Mouse (Mus musculus) heart, postnatal 4 days (tissue): ENCODE data around the gene Tmem161a. TPM values are rescaled to one million over a fixed set of nuclear protein-coding genes. Genes with fewer than 3 reads are reported as not detected.

Experiments
- DNase-seq: peaks from one replicate; pipeline ENCODE4 v3.0.0; 2021
- total RNA-seq, 2 experiments: library from RNA; stranded (reverse); gene quantifications; 2 replicates each; pipeline ENCODE4 v1.2.3; 2021

Gene Tmem161a
- 100 to 1,000 TPM; 100 to 110 TPM for total RNA-seq

DNA sequence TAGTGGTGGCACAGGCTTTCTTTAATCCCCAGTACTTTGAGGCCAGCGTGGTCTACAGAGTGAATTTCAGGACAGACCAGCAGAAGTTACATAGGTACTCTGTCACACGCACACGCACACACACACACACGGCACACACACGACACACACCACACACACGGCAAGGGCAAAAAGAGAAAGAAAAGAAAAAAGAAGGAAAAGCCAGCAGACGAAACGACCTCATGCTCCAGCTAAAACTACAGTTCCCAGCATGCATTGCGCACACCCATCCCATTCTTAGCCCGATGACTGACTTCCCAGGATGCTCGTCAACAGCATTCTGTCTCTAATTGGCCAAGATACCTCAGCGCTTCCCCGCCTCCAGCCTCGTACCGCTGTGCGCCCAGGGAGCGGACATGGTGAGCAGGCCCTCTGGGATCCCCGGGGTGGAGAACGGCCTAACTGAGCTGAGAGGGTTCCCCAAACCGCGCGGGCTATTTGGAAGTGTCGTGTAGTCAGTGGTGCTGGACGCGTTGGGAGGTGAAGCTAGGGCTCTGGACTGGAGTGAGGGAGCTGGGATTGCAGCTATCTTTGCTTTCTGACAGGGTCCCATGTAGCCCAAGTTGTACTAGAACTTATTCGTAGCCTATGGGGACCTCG, at the start of gene Tmem161a:
TSS of gene Tmem161a (plus strand) at position 314 of the 639 bp plus-strand sequence.
- DNase-seq = peak; percentile 92

DNA sequence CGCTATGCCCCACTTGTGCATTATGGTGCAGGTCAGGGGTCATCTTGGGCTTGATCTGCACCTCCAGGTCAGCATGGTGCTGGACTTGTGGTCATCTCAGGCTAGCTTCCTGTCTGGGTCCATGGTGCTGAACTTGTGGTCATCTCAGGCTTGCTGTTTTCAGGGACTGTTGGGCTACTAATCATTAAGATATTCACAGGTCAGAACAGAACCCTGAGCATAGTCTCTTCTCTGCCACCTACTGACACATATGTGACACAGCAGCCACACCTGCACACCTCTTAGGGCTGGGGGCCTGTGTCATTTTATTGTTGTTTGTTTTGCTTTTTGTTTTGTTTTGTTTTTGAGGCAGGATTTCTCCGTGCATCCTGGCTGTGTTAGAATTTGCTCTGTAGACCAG, 49.3 kb upstream of the Tmem161a start:
- DNase-seq = no peak

DNA sequence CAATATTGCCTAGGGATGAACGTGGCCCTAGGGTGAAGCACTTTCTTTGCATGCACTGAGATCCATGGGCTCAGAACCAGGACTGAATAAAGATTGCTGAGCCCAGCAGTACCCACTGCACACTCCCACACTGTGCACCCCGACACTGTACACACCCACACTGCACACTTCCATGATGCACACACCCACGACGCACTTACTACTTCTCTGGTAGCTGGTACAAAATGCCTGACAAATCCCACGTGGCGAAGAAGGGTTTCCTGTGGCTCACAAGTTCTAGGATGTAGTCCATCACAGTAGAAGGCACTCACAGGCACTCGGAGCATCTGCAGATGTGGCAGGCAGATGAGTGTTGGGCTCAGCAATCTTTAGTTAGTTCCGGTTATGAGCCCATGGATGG, 47.2 kb upstream of the Tmem161a start:
- no peak for DNase-seq

DNA sequence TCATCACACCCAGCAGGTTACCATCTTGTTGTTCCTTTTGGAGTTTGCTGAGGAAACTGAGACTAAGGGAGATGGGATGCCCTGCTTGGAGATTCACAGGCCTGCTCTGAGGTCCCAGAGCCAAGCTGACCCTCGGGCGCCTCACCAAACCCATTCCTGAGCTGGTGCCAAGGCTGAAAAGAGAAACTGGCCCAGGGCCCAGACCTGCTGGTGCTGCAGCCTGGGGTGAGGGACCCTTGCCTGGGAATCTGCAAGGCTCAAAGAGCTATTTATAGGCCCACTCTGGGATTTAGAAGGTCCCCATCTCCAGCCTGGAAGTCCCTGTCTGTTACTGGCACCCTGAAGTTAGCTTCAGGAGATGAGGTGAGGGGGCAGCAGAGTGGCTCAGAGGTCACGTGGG, 43.7 kb upstream of the Tmem161a start:
- DNase-seq = peak; percentile 92

DNA sequence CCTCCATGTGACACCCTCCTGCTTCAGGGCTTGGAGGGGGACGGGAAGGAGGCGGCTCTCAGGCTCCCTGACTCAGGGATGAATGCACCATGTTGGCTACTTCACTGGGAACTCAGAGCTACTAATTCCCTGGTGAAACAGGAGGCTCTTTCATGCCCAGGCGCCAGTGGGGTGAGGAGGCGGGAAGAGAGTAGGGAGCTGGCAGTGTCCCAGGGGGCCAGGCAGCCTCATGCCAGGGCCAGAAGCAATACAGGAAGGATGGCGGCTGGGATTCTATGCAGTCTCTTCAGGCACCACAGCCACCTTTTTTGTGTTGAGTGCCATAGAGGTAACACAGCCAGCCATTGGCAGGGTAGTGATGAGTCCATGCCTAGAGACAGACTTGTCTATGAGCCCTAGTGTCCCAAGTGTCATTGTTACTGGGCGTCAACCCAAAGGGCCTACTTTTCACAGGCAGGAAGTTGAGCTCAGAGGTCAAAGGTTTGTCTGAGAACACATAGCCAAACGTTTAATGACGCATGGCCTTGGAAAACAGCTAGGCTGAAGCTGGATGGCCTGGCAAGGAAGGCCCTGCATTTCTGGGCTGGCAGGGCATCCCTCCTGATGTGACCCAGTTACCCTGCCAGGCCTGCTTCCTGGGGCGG, 42.7 kb upstream of the Tmem161a start:
- peak; percentile 61 for DNase-seq

DNA sequence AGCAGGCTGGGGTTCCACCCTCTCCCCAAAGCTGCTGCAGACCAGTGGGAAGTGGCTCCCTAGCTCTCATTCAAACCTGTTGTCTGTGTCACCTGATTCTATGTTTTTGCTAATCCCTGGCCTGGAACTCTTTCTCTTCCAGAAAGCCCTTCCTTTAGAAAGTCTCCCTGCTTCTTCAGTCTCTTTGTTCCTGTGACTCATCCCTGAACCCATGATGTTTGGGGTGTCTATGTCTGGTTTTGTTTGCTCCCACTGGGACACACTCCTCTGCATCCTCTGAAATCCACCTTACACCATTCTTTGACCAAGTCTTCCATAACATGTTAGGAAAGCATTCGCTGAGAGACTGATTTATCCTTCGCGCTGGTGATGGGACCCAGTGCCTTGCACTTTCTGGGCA, 42.1 kb upstream of the Tmem161a start:
- no peak for DNase-seq

DNA sequence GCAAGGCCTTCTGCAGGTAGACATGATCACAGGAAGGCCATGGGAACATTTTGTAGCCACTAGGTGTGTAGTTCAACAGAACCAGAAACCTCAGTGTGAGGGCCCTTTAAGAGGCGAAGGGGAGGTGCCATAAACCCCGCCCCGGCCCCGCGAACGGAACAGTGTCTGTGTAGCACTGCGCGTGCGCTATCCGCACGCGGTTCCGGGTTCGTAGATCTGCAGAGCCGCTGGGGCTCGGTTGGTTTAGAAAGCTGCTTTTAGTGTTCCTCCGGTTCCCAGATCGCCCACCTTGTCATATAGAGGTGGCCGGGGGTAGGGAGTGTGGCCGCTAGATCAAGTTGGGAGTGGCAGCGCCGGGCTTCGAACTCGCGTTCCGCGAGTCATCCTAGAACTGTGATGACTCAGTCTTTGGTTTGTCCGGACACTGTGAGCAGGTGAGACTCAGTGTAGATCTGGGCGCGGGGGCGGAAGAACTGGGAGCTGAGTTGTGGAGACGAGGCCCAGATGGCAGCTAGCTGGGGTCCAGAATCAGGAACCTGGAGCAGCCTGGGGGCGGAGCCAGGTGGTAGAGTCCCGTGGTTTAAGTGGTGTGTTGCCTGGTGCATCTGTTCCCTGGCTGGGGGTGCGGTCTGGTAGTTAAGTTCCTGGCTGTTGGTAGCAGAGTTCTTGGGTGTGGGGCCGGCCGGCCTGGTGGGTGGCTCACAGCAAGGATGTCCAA, 40.8 kb upstream of the Tmem161a start, which contains the start of gene Nr2c2ap:
TSS of gene Nr2c2ap (plus strand) at position 168 of the 718 bp plus-strand sequence.
- peak; percentile 83 for DNase-seq

DNA sequence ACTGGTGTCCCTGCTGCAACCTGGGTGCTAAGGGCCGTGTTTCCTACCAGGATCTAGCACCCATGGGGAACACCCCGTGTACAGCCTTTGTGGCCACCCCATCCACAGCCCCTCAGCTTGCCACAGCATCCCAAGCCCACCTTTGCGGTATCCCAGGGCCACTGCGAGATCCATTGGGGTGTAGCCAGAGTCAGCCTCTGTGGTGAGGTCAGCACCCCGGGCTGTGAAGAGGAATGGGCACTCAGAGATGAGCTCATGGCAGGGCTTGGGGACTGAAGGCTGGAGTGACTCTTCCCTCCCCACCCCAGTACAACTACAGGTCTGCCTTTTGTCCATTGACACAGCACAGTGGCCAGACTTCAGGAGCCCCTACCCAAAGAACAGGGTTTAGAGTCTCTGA, 38.1 kb upstream of the Tmem161a start:
- no peak for DNase-seq

DNA sequence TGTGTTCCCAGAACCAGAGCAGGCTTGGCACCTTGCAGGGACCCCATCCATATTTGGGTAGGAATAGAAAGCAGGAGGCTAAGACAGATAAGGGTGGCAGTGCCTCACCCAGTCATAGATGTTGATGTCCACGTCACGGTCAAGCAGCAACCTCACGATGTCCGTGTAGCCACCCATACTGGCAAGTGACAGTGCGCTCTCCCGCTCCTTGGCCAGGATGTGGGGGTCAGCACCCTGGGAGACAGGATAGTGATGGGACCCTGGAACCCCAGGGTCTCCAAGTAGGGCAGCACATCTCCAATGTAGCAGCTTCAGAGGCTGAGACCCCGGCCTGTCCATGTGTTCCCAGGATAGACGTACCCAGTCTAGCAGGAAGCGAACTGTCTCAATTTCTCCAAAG, 37.2 kb upstream of the Tmem161a start:
- DNase-seq = no peak

DNA sequence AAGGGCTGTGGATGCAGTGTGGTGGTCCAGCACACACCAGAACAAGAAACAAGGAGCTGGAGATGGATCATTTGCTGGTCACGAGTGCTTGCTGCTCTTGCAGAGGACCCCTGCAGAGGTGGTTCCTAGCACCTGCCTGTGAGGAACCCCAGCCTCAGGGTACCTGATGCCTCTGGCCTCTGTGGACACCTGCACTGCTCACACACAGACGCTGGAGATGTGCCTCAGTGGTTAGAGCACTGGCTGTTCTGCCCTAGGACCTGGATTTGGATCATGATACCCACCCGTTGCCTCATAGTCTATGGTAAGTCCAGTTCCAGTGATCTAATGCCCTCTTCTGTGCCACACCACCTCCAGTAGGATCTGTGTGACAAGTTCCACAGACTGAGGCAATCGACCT, 35.6 kb upstream of the Tmem161a start:
- no peak for DNase-seq

DNA sequence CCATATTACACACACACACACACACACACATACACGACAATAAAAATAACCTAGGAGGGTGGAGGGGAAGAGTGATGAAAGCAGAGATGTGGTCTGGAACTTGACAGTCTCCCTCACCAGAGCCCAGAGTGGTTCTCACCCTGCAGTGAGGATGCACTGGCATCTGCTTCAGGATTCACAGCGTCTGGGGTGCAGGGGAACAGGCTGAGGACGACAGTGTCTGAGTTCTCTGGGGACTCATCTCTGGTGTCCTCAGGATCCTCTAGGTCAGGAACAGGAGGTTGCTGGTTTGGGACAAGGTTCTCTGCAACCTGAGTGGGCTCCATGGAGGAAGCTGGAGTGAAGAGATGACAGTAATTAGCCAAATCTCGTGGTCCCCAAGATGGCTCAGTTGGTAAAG, 34.3 kb upstream of the Tmem161a start:
- DNase-seq = no peak

DNA sequence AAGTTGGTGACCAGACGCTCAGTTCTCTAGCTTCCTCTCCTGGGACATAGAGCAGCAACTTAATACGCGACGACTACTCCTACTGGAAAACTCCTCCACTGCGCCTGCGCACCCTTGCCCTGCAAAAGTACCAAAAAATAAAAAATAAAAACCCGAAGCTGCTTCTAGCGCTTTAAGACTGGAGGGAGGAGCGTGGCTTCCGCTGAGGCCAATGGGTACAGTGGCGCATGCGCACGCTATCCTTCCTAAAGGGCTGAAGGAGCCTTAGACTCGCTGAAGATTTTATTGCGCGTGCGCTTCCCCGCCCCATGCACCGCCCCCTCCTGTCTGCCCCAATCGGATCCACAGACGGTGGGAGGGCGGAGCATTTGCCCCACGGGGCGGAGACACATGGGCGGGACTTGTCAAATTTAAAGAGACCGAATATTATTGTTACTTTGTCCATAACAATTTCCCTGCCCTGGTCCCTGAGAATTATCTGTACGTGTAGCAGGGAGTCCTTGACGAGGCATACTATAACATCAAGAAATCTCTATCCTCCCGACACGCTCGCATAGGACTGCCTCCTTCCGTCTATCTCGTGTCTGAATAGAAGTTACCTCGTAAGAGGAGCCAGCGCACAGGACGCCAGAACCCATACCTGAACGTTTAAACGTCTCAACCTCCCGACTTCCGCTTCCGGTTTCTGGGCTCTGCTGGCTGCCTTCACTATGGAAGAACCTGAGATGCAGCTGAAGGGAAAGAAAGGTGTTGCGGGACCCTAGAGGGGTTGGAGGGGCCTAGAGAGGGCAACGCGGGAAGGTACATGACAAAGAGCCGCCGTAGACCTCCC, 32.9 kb upstream of the Tmem161a start, which contains the start of the genes Rfxank, Borcs8 and Mef2b:
TSS of gene Rfxank (minus strand) at position 129 of the 832 bp plus-strand sequence.
TSS of gene Borcs8 (plus strand) at position 474 of the 832 bp plus-strand sequence.
TSS of gene Mef2b (plus strand) at position 686 of the 832 bp plus-strand sequence.
- DNase-seq = peak; percentile 99

DNA sequence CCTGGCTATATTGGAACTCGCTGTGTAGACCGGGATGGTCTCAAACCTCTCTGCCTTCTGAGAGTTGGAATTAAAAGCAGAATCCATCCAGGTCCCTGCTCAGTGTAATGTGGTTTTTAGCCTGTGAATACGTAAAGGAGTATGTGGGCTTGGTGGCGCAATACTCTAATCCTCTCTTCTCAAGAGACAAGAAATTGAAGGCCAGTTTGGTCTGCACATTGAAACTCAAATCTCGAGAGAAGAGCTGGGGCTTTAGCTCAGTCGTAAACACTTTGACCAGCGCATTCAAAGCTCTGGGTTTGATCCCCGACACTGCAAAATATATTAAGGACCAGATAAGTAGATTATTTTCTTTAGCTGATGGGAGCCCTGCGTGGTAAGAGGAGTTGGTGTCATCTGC, 32.2 kb upstream of the Tmem161a start:
- no peak for DNase-seq

DNA sequence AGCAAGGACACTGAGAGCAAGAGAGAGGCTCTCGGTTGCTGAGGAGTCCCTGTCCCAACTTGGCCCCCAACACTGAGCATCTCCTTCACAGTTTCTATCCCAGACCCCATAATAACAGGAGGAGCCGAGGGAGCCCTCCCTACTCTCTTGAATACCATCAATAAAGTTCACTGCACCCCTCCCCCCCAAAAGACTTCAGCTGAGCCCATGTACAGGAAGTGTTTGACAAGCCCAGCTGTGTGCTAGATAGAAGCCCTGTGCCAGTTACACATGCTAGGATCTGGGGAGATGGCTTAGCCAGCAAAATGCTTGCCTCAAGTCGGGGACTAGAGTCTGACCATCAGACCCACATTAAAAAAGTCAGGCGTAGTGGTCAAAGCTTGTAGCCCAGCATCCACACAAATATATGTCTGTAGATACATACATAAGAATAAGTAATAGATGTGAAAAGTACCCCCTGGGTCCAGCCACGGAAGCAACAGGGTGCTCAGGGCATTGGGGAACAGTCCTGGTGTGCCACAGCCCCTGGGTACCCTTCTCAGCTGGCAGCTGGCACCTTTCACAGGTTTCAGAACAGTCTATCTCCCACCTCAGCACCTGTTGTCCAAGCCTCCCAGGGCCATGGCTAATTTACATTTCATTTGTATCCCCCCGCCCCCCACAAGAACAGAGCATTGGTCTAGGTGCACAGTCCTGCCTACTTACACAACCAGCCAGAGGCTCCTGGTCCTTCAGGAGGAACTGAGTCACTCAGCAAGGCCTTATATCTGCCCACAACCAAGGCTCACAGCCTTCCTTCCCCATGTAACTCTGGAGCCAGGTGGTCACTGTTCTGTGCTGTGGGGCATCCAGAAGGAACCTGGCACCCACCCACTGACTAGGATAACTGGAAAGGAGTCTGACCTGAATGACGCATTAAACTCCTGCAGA, 24.2 kb upstream of the Tmem161a start:
- DNase-seq = no peak

DNA sequence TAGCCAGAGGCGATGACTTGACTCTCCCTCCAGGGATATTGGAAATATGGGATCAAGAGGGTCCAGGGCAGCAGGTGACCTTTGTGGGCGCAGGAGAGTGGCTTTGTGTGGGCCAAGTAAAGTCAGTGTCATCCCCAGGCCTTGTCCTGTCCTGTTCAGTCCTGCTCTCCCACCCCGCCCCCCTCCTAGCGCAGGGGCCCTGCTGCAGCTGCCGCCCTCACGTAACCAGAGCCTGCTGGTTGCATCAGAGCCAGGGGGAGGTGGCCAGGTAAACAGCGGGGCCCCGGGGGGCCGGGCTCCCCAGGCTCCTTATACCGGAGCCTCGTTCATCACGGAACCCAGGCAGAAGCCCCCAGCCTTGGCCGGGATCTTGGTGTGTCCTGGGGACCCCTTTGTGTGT, 22.0 kb upstream of the Tmem161a start:
- DNase-seq = no peak

DNA sequence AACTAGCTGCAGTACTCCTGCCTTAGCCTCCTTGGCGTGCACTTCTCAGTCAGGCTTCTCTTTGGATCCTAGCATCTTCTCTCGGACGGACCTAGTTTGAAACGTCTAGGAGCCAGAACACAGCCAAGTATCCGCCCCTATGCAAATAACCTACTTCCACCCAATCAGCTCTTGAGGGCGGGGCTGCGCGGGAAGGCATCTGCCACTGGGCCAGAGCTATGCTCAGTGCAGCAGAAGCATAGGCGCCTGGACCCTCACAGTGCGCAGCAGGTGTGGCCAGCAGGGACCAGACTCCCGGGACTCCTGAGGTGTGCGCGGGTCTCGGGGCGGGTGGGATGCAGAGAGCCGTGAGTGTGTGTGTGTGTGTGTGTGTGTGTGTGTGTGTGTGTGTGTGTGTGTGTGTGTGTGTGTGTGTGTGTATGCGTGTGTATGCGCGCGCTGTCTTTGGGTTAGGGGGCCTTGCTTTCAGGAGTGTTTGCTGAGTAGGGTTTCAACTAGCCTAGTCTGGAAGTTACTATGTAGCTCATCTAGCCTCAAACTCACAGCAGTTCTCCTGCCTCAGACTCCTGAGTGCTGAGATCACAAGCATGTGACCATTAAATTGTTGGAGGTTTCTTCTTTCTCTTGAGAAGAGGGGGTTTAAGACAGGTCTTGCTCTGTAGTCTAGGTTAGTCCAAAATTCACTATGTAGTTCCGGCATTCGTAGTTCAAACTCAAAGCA, 19.5 kb upstream of the Tmem161a start:
- peak; percentile 81 for DNase-seq

DNA sequence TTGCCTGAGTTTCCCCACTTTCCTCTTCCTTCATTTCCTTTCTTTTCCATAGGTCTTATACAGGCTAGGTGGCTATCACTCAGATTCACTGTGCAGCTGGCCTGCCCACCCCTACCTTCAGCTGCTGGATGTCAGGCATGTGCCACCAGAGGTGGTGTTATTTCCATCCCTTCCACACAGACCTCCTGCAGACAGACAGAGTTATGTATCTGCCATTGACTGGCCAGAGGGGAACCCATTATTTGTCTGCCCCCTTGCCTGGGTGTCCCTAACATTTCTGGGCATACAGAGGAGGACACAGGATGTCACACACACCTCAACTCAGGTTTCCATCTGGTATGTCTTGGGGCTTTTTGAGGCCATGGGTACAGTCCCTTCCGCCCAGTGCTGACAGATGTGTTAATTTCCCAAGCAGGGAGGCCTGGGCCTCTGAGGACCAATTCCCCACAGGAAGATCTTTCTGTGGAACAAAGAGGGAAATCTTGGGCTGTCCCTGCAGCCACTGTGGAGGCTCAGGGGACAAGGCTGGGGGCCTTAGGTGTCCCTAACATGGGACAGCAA, 14.8 kb upstream of the Tmem161a start:
- DNase-seq = no peak

DNA sequence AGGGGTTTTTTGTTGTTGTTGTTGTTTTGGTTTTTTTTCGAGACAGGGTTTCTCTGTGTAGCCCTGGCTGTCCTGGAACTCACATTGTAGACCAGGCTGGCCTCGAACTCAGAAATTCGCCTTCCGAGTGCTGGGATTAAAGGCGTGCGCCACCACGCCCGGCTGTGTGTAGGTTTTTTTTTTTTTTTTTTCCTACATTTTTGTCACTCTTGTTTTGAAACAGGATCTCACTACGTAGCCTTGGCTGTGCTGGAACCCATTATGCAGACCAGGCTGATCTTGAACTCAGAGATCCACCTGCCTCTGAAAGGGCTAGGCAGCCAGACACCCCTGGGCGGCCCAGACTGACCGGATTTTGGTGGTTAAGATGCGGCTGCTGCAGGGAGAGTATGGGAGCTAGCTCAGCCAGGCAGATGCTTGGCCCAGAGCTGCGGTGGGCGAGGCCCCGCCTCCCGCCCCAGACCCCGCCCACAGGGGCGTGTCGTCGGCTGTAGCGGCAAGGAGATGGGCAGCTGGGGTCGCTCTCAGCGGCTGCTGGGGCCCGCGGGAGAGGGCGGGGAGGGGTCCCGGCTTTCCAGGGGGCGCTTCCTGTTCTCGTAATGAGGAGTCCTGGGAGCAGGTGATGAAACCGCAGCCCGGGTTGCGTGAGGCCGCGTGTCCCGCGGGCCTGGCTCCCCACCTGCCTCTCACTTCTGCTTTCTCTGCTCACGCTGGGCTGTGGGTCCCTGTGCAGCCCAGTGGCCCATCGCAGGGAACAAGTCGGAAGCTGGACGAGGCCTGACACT, 13.9 kb upstream of the Tmem161a start:
- DNase-seq = peak; percentile 81

DNA sequence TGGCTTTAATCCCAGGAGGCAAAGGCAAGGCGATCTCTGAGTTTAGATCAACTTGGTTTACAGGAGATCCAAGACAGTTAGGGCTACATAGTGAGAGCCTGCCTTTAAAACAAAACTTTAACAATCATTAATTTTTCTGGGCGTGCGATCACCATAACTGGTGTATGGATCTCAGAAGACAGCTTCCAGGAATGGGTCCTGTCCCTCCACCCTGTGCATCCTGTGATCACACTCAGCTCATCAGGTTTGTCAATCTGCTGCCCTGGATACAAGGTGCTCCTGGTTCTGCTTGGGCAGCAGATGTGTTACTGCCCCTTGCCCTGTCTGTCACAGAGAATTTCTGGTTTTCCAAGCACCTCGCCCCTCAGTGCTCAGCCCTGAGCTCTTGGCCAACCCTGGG, 12.9 kb upstream of the Tmem161a start:
- no peak for DNase-seq
